Mouse (Mus musculus): ENCODE data around the gene Opcml. TPM values are rescaled to one million over a fixed set of nuclear protein-coding genes. Genes with fewer than 3 reads are reported as not detected.

Gene Opcml
- total RNA-seq, 2 experiments from 2014 or later: 1.0 to 2.3 TPM

DNA sequence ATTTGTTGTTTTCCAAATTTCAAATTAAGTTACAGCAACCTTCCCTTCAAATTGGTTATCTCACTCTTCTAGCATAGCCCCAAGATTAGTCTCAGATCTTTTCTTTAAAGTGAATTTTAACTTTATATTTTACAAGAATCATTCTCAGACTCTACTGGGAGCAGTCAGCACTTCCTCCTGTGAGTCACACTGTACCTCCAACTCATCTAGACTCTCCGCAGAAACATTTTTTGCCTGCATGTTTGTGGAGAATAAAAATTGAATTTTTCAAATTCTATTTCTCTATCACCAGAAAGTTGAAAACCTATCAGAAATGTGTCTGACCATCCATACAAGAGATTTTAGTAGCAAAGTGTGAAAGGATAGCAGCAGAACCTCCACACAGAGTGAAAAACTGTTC is 370.4 kb downstream of the Opcml start:
- no peak for DNase-seq

DNA sequence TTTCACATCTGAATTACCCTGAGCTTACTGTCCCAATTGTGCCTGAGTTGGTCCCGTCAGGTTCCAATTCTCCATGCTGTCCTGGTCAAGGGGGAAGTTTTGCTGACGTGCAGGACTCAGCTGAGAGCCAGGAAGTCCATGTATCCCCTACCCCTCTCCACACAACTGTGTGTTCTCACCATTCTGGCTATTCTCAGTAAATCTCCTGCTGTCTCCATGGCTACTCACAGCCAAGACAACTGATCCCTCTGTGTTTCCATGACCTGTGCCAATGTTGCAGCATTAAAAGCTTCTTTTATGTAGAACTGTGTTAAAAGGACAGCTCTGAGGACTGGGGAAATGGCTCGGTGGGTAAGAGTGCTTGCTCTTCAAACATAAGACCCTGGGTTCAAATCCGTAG is 373.4 kb downstream of the Opcml start:
- no peak for DNase-seq

DNA sequence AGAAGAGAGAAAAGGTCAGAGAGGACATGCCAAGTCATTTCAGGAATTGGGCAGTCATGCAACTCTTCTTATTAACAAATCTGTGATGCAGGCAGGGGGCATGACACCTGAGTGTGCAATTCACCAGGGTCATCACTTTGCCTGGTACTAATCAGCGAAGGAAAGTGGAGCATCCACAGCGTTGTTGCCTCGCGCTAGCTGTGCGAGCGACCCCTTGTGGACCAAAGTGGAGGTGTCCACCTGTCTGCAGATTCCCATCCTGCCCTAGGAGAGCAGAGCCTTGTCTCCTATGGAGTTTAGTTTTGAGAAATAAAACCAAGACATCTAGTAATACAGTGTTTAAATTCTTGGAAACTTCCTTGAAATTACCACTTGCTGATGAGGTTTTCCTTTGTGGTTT is 381.3 kb downstream of the Opcml start:
- DNase-seq: no peak

DNA sequence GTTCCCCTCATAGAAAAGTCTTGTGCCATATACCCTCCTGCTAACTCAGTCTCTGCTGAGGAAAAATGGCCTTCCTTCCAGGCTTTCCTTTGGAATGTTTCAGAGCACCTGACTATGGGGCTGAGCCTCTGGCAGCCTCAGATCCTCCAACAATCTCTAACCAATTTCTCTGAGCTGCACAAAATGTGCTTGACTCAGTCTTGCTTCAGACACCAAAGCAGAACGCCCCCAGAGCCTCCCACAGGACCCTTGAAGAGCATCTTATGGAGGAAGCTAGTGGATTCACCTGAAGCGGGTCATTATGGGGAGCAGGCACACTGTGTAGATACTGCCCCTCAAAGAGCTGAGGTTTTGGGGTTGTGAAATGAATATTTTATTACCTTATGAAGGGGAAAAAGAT is 386.5 kb downstream of the Opcml start:
- no peak for DNase-seq

DNA sequence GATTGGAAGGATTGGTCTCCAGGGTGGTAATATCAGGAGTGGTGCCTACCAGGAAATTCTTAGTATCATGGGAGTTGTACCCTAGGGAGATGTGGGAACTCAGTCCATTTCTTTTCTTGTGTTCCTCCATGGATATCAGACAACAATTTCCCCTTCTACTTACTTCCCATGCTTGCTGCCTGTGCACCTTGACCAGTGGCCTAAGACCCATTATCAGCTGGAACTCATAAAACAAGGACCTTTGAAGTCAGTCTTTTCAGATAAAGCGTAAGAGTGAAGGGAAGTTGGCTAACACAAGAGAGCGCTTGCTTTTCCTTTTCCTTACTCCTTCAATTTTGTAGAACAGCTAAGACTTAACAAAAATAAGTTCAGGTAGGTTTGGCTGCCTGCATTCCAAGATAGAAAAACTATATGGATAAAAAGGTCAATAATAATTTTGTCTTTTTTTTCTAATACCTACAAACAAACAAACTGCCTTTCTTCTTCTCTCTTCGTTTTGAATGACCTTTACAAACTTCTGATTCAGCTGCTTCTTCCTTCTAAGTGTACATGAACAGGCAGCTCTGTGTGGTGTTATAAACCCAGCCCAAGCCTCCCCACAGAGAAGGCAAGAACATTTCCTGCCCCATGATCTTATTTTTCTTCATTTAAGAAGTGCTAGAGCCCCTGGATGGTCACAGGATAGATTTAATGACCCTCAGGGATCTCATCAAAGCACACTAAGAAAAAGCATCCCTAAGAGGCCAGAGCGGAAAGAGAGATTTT is 387.7 kb downstream of the Opcml start:
- DNase-seq: no peak

DNA sequence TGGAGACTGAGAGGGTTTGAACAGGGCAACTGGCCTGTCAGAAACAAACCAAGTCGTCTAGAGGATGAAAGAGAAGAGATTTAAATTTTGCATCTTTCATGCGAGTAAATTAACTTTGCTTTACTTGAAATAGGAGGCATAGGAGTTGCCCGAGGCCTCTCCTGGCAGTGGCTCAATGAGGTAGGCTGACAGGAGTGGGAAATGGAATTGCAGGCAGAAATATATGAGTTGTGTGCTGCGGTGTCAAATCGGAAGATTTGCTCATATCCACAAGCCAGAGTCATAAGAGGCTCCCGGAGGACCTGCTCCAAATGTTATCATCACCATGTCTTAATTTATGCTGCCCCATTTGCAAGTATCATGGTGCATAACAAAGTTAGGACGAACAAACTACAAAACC is 391.3 kb downstream of the Opcml start:
- DNase-seq: no peak

DNA sequence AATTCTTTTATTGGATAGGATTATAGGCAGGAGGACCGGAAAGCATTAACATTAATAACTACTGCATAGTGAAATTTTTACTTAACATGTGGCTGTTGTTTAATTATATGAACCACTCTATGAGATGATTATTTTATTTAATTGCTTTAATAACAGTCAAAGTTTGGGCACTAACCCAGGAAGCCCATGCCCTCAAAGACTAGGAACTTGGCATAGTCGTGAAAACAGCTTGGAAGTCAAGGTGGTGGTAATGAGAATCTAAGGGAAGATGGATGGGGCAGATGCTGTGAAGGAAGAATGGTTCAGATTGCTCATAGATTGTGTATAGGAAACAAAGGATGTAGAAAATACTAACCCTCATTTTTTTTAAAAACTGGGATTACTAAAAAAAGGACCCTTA is 399.7 kb downstream of the Opcml start:
- no peak for DNase-seq

DNA sequence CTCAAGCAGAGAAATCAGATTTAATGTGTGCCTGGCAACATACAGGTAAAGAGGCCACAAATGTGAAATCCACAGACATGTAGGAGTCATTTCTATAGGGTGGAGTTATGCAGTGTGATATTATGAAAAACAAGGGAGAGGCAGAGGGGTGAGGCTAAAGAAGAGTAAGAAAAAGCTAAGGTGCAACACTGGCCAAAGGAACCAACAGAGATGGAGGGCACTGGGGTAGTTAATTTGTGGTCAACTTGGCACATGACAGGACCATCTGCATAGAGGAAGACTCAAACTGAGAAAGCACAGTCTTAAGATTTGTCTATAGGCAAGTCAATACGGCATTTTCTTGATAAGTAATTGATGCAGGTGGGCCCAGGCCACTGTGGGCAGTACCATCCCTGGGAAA is 400.2 kb downstream of the Opcml start:
- DNase-seq: no peak

DNA sequence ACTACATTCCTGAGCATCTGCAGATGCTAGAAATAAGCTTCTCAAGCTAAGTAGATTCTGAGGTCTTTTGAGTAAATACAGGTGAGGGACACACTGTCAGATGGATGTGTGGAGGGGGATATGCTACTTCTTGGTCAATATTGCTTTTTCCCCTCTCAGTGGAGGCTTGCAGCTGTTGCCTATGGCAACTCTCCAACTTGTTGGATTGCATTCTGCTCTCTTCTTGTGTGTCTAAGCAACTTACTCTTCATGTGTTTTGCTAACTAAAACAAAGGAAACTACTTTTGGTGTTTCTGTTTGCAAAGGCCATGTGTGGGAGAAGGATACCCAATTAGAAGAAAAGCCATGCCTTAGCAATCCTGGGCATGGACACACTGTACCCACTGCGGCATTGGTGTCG is 406.0 kb downstream of the Opcml start:
- DNase-seq: no peak

DNA sequence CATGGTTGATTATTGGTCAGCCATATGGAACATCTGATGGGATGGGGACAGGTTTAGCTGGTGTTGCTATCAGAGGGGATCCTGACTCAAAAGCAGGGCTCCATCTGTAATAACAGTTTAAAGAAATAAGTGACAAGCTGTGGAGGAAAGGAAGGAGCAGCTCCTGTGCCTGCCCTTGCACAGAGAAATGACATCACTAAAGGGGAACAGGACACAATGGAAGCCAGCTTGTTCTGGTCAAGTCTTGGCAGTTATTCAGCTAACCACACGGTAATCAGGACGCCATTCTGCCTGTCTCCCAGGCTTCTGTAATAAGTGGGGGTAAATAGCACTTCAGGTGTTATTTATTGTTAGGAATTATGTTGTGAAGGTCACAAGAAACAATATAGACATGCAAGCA is 406.5 kb downstream of the Opcml start:
- DNase-seq: no peak

DNA sequence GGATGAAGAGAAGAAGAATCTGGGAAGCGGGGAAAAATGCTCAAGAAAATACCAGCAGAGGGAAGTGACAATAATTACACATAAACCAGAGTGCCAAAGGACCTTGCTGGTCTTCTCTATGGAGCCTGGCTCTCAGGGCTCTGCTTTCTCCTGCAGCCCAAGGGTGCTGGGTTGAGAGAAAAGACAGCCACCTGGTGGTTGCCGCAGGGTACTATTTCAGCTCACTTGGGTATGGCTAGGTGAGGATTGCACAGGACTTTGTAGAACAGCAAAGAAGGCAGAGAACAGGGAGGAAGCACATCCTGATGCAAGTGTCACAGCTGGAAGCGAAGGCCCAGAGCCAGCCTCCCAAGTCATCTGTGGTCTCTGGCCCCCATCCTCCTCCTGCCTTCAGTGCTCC is 407.1 kb downstream of the Opcml start:
- peak; percentile 7 for DNase-seq

DNA sequence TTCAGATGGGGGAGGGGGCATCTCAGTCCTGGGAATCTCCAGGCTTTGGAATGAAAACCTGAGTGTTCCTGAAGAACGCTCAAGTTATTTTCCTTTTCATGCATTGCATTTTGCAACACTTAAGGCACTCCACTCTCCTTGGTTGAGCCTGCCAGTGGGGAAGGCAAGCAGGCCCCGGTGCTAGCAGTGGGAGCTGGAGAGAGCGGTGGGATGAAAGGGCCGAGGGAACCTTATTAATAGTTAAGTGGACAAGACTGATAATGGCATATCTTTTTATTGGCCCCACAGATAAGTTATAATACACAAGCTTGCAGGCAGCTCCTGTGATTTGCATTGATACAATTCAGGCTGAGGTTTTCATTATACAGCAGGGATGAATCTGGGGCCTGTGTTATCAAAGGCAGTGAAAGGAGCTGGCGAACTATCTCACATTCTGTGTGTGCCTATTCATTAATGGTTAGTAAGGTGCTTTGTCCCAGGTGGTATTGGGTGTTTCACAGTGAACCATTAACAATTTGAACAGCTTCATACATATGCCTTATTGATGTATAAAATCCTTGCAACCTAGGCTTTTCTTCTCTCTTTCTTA is 407.6 kb downstream of the Opcml start:
- DNase-seq: no peak

DNA sequence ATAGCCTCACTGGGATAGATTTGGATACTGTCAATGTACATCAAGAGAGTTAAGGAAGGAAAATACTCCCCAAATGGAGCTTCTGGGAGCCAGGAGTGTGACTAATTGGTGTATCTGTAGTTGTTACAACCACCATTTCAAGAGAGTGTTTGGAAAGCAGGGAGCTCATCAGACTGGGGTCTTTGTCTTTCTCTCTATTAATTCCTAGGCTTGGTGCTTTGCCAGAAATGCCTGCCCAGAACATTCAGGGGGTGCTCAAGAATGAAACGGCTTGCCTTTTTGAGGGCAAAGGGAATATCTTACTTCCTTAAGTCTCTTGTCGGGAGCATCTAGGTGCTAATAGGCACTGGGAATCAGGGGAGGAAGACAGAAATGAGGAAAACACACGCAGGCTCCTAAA is 416.9 kb downstream of the Opcml start:
- DNase-seq: no peak

DNA sequence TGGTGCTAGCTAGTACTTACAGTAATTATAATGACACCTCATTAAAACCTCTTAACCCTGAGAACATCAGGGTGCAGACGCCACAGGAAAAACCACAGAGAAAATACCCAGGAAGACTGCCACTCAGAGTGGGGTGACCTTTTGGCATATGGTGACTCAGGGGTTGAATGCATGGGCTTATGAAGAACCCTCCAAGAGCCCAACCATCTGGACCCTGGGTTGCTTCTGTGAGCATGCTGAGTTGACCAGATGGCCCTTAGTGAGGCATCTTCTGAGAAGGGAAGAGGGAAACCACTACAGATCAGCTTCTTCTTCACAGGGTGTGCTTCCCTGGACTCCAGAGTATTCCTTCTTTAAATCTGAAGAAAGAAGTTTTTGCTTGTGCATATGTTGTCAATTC is 418.1 kb downstream of the Opcml start:
- DNase-seq: no peak

DNA sequence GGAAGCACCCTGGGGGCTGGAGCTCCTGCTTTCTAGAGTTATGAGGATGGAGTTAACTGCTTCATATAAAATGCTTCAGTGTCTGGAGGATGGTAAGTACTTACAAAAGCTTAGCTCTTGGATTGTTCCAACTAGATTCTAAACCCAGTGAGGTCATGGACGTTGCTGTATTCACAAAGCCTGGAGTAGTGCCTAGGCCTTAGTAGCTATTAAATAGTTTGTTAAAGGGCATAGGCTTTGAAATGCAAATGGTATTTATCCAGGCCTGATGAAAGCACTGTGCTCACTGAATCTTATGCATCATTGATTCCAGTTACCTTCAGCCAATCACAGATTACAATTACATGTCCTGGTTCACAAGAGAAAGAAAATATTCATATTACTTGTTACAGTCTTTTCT is 421.3 kb downstream of the Opcml start:
- DNase-seq: no peak

DNA sequence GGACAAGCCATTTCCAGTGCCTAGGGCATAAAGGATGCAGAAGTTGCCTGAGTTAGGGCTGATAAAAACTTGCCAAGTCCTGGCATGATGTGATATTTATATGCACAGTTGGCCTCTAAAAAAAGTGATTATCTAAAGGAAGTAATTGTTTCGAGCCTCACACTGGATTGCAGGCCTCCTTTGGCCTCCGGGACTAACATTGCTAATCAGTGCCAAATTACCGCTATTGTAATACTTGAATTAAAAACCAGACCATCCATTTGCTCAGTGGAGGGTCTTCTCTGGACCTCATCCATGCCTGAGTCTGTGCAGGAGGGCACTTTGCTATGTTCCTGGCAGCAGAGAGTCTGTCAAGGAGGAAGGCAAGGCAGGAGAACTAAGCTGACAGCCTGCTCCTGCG is 423.3 kb downstream of the Opcml start:
- no peak for DNase-seq

DNA sequence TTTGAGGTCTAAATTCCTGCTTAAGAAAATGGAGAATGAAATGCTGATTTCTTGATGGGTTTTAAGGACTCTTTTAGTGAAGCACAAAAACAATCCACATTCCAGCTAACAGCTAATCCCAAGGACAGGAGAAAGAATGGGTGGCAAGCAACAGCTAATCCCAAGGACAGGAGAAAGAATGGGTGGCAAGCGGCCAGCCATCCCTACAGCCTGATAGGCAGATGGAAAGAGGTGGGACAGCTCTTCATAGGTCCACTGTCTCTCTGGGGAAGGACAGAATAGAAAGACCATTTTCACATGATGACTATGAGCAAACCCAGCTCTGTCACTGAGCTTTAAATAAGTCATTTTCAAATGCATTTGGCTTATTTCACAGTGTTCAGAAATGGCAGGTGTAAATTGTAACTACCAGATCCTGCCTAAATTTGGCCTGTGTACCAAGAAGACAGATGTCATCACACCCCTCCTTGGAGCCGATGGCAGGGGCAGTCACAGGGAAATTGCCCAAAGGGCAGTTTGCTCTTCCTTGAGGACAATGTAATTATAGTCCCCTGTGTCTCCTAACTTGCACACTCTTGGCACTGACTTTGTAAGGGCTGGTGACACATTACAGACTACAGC is 427.6 kb downstream of the Opcml start:
- DNase-seq: no peak

DNA sequence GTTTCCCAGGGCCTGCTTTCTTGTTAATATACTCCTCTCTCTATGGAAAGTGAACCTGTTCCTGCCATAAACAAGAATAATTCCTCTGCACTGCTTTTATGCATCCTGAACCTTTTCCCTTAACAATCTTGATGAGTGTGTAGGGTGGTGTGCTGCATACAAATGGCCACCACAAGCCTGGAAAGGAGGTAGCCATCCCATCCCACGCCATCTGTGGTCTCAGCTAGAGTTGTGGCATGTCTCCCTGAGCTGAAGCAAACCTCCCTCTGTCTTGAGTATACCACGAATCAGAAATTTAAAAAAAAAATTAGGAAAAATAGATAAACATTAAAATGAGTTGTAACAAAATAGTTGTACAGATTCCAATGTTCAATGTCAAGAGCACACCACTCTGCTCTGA is 432.2 kb downstream of the Opcml start:
- no peak for DNase-seq

DNA sequence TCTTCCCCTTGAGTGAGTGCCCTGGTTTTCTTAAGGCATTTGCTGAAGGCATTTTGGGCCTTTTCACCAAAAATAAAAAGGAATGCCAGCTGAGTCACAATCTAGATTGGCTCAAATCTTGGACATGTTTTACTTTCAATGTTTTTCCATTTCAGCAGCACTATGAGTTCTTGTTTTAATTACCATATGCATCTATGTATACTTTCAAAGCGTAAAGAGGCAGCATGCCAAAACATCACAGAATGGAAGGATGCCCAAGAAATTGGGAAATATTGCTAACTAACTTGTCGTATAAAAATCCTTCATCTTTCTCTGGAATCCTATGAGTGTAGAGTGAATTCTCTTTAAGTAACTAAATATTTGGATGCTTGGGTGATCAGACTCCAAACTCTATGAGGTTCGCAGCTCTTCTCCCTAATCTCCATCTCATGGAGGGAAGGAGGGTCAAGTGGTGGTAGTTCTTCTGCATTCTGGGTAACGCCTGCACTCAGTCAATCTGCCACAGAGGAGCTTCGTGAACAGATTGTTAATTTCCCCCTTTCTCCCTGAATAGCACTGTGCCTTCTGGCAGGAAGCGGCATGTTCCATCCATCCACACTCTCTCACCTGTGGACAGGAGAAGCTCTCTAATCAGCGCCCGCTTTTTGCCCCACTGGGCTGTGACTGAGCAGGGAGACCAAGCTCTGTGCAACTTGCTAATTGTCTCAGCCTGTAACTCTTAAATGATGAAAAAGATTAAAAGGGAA is 435.4 kb downstream of the Opcml start:
- DNase-seq: no peak

DNA sequence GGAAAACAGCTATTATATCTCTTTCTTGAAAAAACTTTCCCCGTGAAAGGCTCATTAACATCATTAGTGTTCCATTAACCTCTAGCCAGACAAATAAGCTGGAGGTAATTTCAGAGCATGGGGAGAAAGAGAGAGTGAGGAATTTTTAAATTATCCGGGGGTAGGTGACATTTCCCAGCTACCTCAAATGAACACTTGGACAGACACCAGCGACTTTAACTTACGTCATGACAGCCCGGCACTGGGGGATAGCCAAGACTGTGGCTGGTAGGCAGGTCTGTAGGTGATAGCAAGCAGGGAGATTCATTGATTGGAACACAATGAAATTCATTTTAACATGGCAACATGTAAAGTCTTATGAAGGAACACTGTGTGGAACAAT is 436.0 kb downstream of the Opcml start:
- DNase-seq: no peak

DNA sequence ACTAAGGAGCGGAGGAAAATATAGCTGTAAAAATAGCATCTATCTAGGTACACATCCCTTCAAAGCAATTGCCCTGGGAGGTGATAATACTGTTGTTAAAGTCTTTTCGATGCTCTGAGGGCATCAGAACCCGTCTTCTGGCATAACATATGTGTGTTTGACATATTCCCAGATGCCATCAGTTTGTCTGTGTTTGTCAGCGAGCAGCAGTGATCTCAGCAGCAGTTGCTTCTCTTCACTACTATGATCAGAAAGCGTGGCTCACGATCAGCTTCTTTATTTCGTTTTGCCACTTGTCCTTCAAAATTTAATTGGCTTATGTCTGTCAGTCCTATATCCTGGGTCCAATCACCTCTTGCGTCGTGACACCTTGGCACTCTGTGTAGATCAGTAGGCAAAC is 447.9 kb downstream of the Opcml start:
- DNase-seq: no peak

DNA sequence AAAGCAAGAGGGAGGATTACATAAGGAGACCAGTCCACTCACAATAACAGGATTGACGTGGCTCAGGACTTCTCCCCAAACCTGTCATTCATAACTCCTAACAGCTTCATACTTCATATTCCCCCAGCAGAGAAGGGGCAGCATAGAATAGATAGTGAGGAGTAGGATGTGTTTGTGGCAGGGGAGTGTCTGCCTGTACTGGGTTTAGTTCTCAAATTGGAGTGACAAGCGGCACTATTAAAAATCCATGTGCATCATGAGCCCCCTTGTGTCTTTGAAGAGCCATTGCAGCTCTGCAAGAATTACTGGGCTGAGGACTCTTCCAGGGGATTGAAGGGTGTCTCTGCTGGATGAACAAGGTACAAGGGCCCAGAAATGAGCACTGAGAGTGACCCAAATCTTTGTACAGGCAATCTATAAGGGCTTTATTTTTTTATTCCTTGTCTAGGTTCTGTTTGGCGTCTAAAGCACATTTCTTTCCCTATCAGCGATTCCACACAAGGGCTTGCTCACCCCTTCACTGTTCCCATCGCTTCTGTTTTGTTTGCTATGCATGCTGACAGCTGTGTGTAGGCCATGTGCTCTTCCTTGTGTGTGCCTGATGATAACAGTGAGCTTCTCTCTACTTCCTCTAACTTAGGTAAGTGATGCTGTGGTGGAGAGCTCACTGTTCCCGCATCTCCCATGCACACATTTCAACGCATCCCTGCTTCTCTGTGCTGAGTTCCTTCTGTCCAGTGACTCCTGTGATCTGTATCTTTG is 457.3 kb downstream of the Opcml start:
- no peak for DNase-seq

DNA sequence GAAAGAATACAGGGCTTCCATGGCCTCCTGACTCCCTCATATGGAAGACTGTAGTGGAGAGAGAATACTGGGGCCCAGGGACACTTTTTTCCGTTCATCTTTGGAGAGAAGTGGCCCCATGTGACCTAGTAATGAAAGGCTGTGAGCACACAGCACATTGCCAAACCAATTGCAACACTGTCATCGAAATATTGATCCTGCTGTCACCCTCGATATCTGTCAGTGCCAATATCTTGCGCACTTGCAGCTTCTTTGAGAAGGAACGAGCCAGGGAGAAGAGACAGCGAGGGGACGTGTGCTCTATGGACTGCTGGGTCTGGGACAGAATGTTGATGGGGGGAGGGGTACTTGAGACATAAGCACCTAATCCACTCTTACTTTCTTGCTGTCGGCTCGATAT is 460.8 kb downstream of the Opcml start:
- DNase-seq: no peak

Measured in gastrocnemius, postnatal 25 days (tissue).